Mouse (Mus musculus): Measurements from ENCODE around the gene Mia. TPM values are rescaled to one million over a fixed set of nuclear protein-coding genes. Genes with fewer than 3 reads are reported as not detected.
A peak's percentile ranks its signal among the peaks of the same experiment; 100 is the strongest.

The Mia gene
- polyA plus RNA-seq (2016; fragmentation: Nextera tagmentation; extraction: Ambion mirVana) = 0.29 and 0.45 TPM in 2 replicates

- no peak for ATAC-seq
- 0 out of 2 replicates have a peak within 1 kb of the TSS, but pooled peaks have one; percentile 66 for H3K27ac ChIP-seq
- no peaks in the 10 kb centered on the region for H3K9me3 ChIP-seq (replicated peaks)
- no peaks in the 10 kb centered on the region for H3K27me3 ChIP-seq (replicated peaks)
- H3K4me2 ChIP-seq = no peak within 1 kb of the TSS
- no peak within 1 kb of the TSS for H3K9ac ChIP-seq
- H3K4me3 ChIP-seq = no peak within 1 kb of the TSS
- H3K36me3 ChIP-seq = peaks cover 33% of the 10 kb centered on the region
- WGBS (ENCODE audit: insufficient replicate concordance) = 68% methylated on average over 14 of the region's 14 CpGs
- H3K4me1 ChIP-seq = peaks cover 23% of the 10 kb centered on the region
Observed at GRCm38 (mm10) chr7:27180837-27181695, at the start of gene Mia, which contains the start of gene Gm21983. Gene Mia (minus strand): TSS chr7:27181157. Gene Gm21983 (minus strand): TSS chr7:27181086.

- no peaks in the 10 kb centered on the region for H3K27me3 ChIP-seq (replicated peaks)
Observed at GRCm38 (mm10) chr7:27228865-27229264, 47.9 kb upstream of the Mia start.

GRCm38 (mm10) chr7:27228281-27228821 lies 47.4 kb upstream of the Mia start, which contains the start of gene Itpkc:
Gene Itpkc (minus strand): TSS chr7:27228661.
- Histone ChIP-seq H3K27ac (peak within 1 kb of the TSS; percentile 80), H3K4me1 (peaks cover 74% of the 10 kb centered on the region), H3K27me3 (replicated peaks) (no peaks in the 10 kb centered on the region), H3K4me2 (peak within 1 kb of the TSS; percentile 92), H3K9me3 (replicated peaks) (no peaks in the 10 kb centered on the region), H3K9ac (peak within 1 kb of the TSS; percentile 84), H3K36me3 (peaks cover 7% of the 10 kb centered on the region), H3K4me3 (peak within 1 kb of the TSS; percentile 70)
- peak; percentile 81 for ATAC-seq
- under 1% methylated on average over 49 of the region's 49 CpGs for WGBS (ENCODE audit: insufficient replicate concordance)

More at GRCm38 (mm10) chr7:27228865-27229264, 47.9 kb upstream of the Mia start:
- Histone ChIP-seq H3K36me3 (peaks cover 7% of the 10 kb centered on the region), H3K4me3 (peak overlapping the region; percentile 70), H3K4me1 (peaks cover 74% of the 10 kb centered on the region), H3K9me3 (replicated peaks) (no peaks in the 10 kb centered on the region), H3K4me2 (peak overlapping the region; percentile 92), H3K27ac (peak overlapping the region; percentile 80), H3K9ac (peak overlapping the region; percentile 84)
- ATAC-seq = no peak
- WGBS (ENCODE audit: insufficient replicate concordance) = 24% methylated on average over 6 of the region's 6 CpGs

GRCm38 (mm10) chr7:27227676-27228075 lies 46.7 kb upstream of the Mia start:
- peak overlapping the region; percentile 92 for H3K4me2 ChIP-seq
- WGBS (ENCODE audit: insufficient replicate concordance) = 7% methylated on average over 10 of the region's 10 CpGs
- H3K9me3 ChIP-seq (replicated peaks) = no peaks in the 10 kb centered on the region
- peak overlapping the region; percentile 84 for H3K9ac ChIP-seq
- H3K27me3 ChIP-seq (replicated peaks) = no peaks in the 10 kb centered on the region
- H3K27ac ChIP-seq = peak overlapping the region; percentile 80
- peaks cover 79% of the 10 kb centered on the region for H3K4me1 ChIP-seq
- H3K4me3 ChIP-seq = peak overlapping the region; percentile 70
- peaks cover 7% of the 10 kb centered on the region for H3K36me3 ChIP-seq
- peak; percentile 3; the same call in 1 of the 2 replicates for ATAC-seq

GRCm38 (mm10) chr7:27227276-27227675 lies 46.3 kb upstream of the Mia start:
- H3K9ac ChIP-seq = peak overlapping the region; percentile 84
- H3K36me3 ChIP-seq = peaks cover 7% of the 10 kb centered on the region
- whole genome bisulfite sequencing (ENCODE audit: insufficient replicate concordance) = 37% methylated on average over 9 of the region's 9 CpGs
- no peak overlapping the region for H3K27ac ChIP-seq
- H3K27me3 ChIP-seq (replicated peaks) = no peaks in the 10 kb centered on the region
- no peaks in the 10 kb centered on the region for H3K9me3 ChIP-seq (replicated peaks)
- peak overlapping the region; percentile 70 for H3K4me3 ChIP-seq
- H3K4me2 ChIP-seq = peak overlapping the region; percentile 92
- peaks cover 79% of the 10 kb centered on the region for H3K4me1 ChIP-seq
- no peak for ATAC-seq

GRCm38 (mm10) chr7:27224877-27225575 lies 44.1 kb upstream of the Mia start:
- no peaks in the 10 kb centered on the region for H3K9me3 ChIP-seq (replicated peaks)
- H3K27me3 ChIP-seq (replicated peaks) = no peaks in the 10 kb centered on the region
- H3K4me2 ChIP-seq = peak overlapping the region; percentile 92
- peaks cover 83% of the 10 kb centered on the region for H3K4me1 ChIP-seq
- H3K36me3 ChIP-seq = peaks cover 17% of the 10 kb centered on the region
- no peak overlapping the region for H3K4me3 ChIP-seq
- no peak for ATAC-seq
- H3K9ac ChIP-seq = no peak overlapping the region
- WGBS (ENCODE audit: insufficient replicate concordance) = 81% methylated on average over 11 of the region's 11 CpGs
- 0 out of 2 replicates have a peak overlapping the region, but pooled peaks have one; percentile 21 for H3K27ac ChIP-seq

- no peaks in the 10 kb centered on the region for H3K27me3 ChIP-seq (replicated peaks)
- peak; percentile 81 for ATAC-seq
- H3K9ac ChIP-seq = peak overlapping the region; percentile 29; the same call in 1 of the 2 replicates
- H3K4me3 ChIP-seq = no peak overlapping the region
- H3K4me2 ChIP-seq = peak overlapping the region; percentile 43
- H3K36me3 ChIP-seq = peaks cover 38% of the 10 kb centered on the region
- peaks cover 71% of the 10 kb centered on the region for H3K4me1 ChIP-seq
- H3K27ac ChIP-seq = peak overlapping the region; percentile 62
- WGBS (ENCODE audit: insufficient replicate concordance) = 40% methylated on average over 1 of the region's 1 CpGs
- no peaks in the 10 kb centered on the region for H3K9me3 ChIP-seq (replicated peaks)
Observed at GRCm38 (mm10) chr7:27222538-27222937, 41.6 kb upstream of the Mia start.

GRCm38 (mm10) chr7:27221939-27222338 lies 41.0 kb upstream of the Mia start:
- ATAC-seq = no peak
- H3K4me1 ChIP-seq = peaks cover 65% of the 10 kb centered on the region
- H3K9ac ChIP-seq = no peak overlapping the region
- peak overlapping the region; percentile 62 for H3K27ac ChIP-seq
- H3K27me3 ChIP-seq (replicated peaks) = no peaks in the 10 kb centered on the region
- 75% methylated on average over 6 of the region's 6 CpGs for WGBS (ENCODE audit: insufficient replicate concordance)
- no peak overlapping the region for H3K4me3 ChIP-seq
- peaks cover 44% of the 10 kb centered on the region for H3K36me3 ChIP-seq
- H3K4me2 ChIP-seq = 0 out of 2 replicates have a peak overlapping the region, but pooled peaks have one; percentile 43
- H3K9me3 ChIP-seq (replicated peaks) = no peaks in the 10 kb centered on the region

GRCm38 (mm10) chr7:27219937-27220336 lies 39.0 kb upstream of the Mia start:
- Histone ChIP-seq H3K27ac (no peak overlapping the region), H3K4me2 (no peak overlapping the region), H3K36me3 (peaks cover 58% of the 10 kb centered on the region), H3K27me3 (replicated peaks) (no peaks in the 10 kb centered on the region), H3K9ac (no peak overlapping the region), H3K4me1 (peaks cover 45% of the 10 kb centered on the region), H3K4me3 (no peak overlapping the region), H3K9me3 (replicated peaks) (no peaks in the 10 kb centered on the region)
- ATAC-seq = peak; percentile 25; the same call in 1 of the 2 replicates
- 78% methylated on average over 11 of the region's 11 CpGs for WGBS (ENCODE audit: insufficient replicate concordance)

GRCm38 (mm10) chr7:27218586-27218985 lies 37.6 kb upstream of the Mia start:
- no peak for ATAC-seq
- Histone ChIP-seq H3K27ac (no peak overlapping the region), H3K36me3 (peaks cover 64% of the 10 kb centered on the region), H3K4me2 (no peak overlapping the region), H3K27me3 (replicated peaks) (no peaks in the 10 kb centered on the region), H3K9ac (no peak overlapping the region), H3K9me3 (replicated peaks) (no peaks in the 10 kb centered on the region), H3K4me3 (no peak overlapping the region), H3K4me1 (peaks cover 32% of the 10 kb centered on the region)
- 75% methylated on average over 7 of the region's 7 CpGs for WGBS (ENCODE audit: insufficient replicate concordance)

GRCm38 (mm10) chr7:27212626-27213025 lies 31.7 kb upstream of the Mia start:
- ATAC-seq = no peak
- H3K36me3 ChIP-seq = peaks cover 89% of the 10 kb centered on the region
- 62% methylated on average over 2 of the region's 2 CpGs for WGBS (ENCODE audit: insufficient replicate concordance)

More at GRCm38 (mm10) chr7:27212626-27213025, 31.7 kb upstream of the Mia start:
- H3K4me1 ChIP-seq = no peaks in the 10 kb centered on the region
- H3K4me2 ChIP-seq = no peak overlapping the region
- H3K9me3 ChIP-seq (replicated peaks) = no peaks in the 10 kb centered on the region
- 0 out of 2 replicates have a peak overlapping the region, but pooled peaks have one; percentile 23 for H3K9ac ChIP-seq
- H3K27ac ChIP-seq = no peak overlapping the region
- H3K4me3 ChIP-seq = no peak overlapping the region
- H3K27me3 ChIP-seq (replicated peaks) = no peaks in the 10 kb centered on the region
